Mouse (Mus musculus) cerebellum, adult 2 months (tissue): Measurements from ENCODE around the gene Zfand6.

ENCODE experiments used
- CTCF ChIP-seq: fragments of 200-500 bp; IDR thresholded peaks from 2 replicates; pipeline ENCODE4 v1.5.1; 2011; ENCODE audit warnings: low read depth, mild to moderate bottlenecking, control low read depth, low read length, moderate library complexity, borderline replicate concordance; ENCODE audit not compliant: insufficient read depth
- POLR2A ChIP-seq: fragments of 200-500 bp; IDR thresholded peaks from 2 replicates; pipeline ENCODE4 v1.6.1; 2011; ENCODE audit warnings: low read length, control low read depth, borderline replicate concordance; ENCODE audit not compliant: insufficient read depth

DNA sequence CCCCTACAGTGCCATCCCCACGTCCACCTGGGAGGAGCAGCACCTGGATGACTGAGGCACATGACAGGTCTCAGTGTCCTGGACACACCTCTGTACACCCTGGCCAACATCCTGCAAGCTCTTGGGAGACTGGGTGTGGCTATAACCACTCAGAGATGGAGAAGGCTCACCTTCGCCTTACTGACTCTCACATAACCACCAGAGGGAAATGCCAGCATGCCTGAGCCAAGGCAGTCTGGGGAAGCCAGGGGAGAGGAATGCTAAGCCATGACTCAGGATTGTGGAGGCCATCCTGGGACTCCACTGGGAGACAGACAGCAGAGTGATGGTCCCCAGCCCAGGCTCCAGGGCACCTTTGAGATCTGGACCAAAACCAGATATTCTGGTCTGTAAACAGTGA is 112.7 kb downstream of the Zfand6 start:
- TF ChIP-seq CTCF (no peak), POLR2A (no peak)
